Mouse (Mus musculus) spleen, adult 2 months (tissue): ENCODE results near the gene Erg. TPM values are rescaled to one million over a fixed set of nuclear protein-coding genes. Genes with fewer than 3 reads are reported as not detected.

Experiments used
- DNase-seq, 2 experiments: peaks; one replicate each; pipeline versions ENCODE4 v3.0.0 to v3.0.0-alpha.2; 2012 to 2021; ENCODE audit warnings: low spot score in 2 of 2, low read depth in 1 of 2
- H3K27ac ChIP-seq: fragments of 200-500 bp; 2 replicates; pipeline ENCODE4 v1.5.1; 2012; ENCODE audit warnings: low read length, inconsistent platforms; ENCODE audit not compliant: insufficient read depth
- H3K27me3 ChIP-seq: fragments of 200-500 bp; 2 replicates; pipeline ENCODE4 v1.6.1; 2012; ENCODE audit warnings: mild to moderate bottlenecking, moderate library complexity, low read length, inconsistent platforms; ENCODE audit not compliant: control insufficient read depth, insufficient read depth
- H3K36me3 ChIP-seq: fragments of 200-500 bp; 2 replicates; pipeline ENCODE4 v1.6.1; 2012; ENCODE audit warnings: mild to moderate bottlenecking, low read length, inconsistent platforms; ENCODE audit not compliant: control insufficient read depth, insufficient read depth
- H3K4me1 ChIP-seq: fragments of 200-500 bp; 2 replicates; pipeline ENCODE4 v1.6.1; 2011; ENCODE audit warnings: inconsistent platforms; ENCODE audit not compliant: control insufficient read depth, insufficient read depth, insufficient read length
- H3K4me3 ChIP-seq: fragments of 200-500 bp; 2 replicates; pipeline ENCODE4 v1.5.1; 2011; ENCODE audit warnings: mild to moderate bottlenecking, inconsistent platforms; ENCODE audit not compliant: insufficient read depth, insufficient read length; ENCODE audit errors: extremely low read depth
- CTCF ChIP-seq: fragments of 200-500 bp; IDR thresholded peaks from 2 replicates; pipeline ENCODE4 v1.5.1; 2011; ENCODE audit warnings: mild to moderate bottlenecking, inconsistent platforms; ENCODE audit not compliant: insufficient read depth, insufficient read length, insufficient replicate concordance; ENCODE audit errors: extremely low read depth
- POLR2A ChIP-seq: fragments of 200-500 bp; IDR thresholded peaks from 2 replicates; pipeline ENCODE4 v1.6.1; 2011; ENCODE audit warnings: low read depth, low read length, inconsistent platforms
- WGBS: fragments of 180-500 bp; shearing (Covaris S2); methylation state at CpG from one replicate; pipeline ENCODE4 v1.1.7; 2018; 5-methylcytosine and 5-hydroxymethylcytosine counted together
- polyA plus RNA-seq: library from polyadenylated mRNA; depleted of rRNA; stranded (reverse); fragments of >200 nt; gene quantifications from 2 replicates; pipeline ENCODE4 v1.2.3, GENCODE M21; 2012

Erg gene
- polyA plus RNA-seq, 1 experiment, result 7.1 TPM

DNA sequence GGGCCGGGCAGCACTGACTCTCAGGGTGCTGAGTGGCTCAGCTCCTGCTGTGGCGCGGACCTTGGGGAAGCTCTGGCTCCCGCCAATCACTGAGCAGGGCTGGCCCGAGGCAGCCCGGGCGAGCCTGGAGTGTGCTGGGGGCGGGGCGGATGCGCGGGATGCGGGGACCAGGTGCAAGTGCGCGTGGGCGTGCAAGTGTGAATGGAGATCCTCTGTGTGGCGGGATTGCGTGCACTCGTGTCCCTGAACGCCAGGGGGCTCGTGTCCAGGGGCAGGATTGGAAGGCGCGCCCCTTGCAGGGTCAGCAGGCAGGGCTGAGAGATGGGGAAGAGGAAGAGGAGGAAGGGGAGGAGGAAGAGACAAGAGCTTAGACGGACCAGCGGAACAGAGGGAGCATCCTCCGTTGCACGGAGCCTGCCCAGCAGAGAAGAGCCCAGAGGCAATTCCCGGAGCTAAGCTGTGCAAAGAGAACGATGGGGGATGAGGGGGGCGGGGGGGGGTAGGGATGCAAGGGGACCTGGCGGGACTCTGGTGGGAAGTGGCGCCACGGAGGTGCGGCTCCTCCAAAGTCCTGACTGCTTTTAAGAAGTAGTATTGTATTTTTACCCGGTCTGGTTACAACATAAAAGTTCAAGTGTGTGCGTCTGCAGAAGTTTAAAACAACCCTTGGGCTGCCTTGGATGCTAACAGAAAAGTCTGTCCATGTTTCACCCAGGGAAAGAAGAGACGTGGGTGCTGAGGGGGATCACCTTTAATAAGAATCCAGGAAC, 667 bp downstream of the Erg start:
- DNase-seq, result peak in 1 of 2 experiments; percentile 5
- WGBS, result 2% methylated on average over 36 of the region's 36 CpGs
- no peaks in the 10 kb centered on the region for H3K36me3 ChIP-seq
- H3K27ac ChIP-seq, result no peak overlapping the region
- TF ChIP-seq CTCF (no peak), POLR2A (no peak)
- peaks cover 6% of the 10 kb centered on the region; the same call in 1 of the 2 replicates for H3K27me3 ChIP-seq
- H3K4me1 ChIP-seq, result peaks cover 3% of the 10 kb centered on the region; the same call in 1 of the 2 replicates
- H3K4me3 ChIP-seq, result no peak overlapping the region; the same call in 1 of the 2 replicates

GRCm38 (mm10) chr16:95584751-95585528, 1.5 kb downstream of the Erg start:
- Histone ChIP-seq H3K36me3 (no peaks in the 10 kb centered on the region), H3K27ac (no peak overlapping the region), H3K4me1 (peaks cover 3% of the 10 kb centered on the region; the same call in 1 of the 2 replicates), H3K4me3 (no peak overlapping the region), H3K27me3 (peaks cover 6% of the 10 kb centered on the region; the same call in 1 of the 2 replicates)
- 13% methylated on average over 37 of the region's 37 CpGs for WGBS
- DNase-seq, result no peak
- TF ChIP-seq POLR2A, result no peak
- TF ChIP-seq CTCF, result no peak

DNA sequence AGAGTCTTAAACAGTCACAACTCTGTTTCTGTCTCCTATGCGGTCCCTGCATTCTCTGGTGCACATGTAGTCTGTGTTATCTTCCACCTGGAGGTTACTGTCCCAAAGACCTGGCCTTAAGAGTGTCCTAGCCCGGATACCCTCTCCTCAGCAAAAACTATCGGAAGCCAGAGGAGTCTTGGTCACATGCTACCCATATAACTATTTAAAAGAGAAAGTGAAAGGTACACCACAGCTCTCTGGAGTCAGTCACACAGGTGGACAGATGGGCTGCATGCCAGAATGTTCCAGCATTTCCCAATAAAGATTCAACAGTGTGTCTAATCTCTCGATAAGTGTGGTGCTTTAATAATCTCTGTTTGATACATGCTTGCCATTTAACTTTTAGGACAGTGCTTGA, 7.1 kb downstream of the Erg start:
- no peaks in the 10 kb centered on the region for H3K4me1 ChIP-seq
- DNase-seq, result no peak
- no peak overlapping the region for H3K4me3 ChIP-seq
- no peaks in the 10 kb centered on the region for H3K27me3 ChIP-seq
- WGBS, result 81% methylated on average over 4 of the region's 4 CpGs
- TF ChIP-seq CTCF (no peak), POLR2A (no peak)
- H3K36me3 ChIP-seq, result no peaks in the 10 kb centered on the region
- no peak overlapping the region for H3K27ac ChIP-seq

GRCm38 (mm10) chr16:95573163-95573562, 13.2 kb downstream of the Erg start:
- Histone ChIP-seq H3K4me1 (no peaks in the 10 kb centered on the region), H3K4me3 (no peak overlapping the region), H3K27me3 (no peaks in the 10 kb centered on the region), H3K36me3 (no peaks in the 10 kb centered on the region), H3K27ac (no peak overlapping the region)
- no peak for DNase-seq
- no peak for TF ChIP-seq POLR2A
- TF ChIP-seq CTCF, result no peak
- 89% methylated on average over 13 of the region's 13 CpGs for WGBS

DNA sequence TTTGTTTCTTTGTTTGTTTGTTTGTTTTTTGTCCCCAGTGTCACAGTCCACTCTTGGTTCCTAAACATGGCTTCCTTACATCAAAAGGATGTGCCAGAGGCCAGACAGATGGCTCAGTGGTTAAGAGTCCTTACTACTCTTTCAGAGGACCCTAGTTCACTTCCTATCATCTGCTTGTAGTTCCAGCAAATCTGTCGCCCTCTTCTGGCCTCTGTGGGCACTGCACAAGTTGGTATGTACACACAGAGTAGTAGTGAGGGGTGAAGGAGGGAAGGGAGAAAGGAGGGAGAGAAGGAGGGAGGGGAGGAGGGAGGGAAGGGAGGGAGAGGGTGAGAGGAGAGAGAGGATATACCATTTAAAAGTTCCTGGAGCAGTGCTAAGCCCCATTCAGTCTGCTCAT, 15.8 kb downstream of the Erg start:
- WGBS, result 13% methylated on average over 1 of the region's 1 CpGs
- no peak for DNase-seq

GRCm38 (mm10) chr16:95556834-95557233, 29.6 kb downstream of the Erg start:
- no peaks in the 10 kb centered on the region for H3K27me3 ChIP-seq
- TF ChIP-seq CTCF (no peak), POLR2A (no peak)
- no peak for DNase-seq
- H3K36me3 ChIP-seq, result no peaks in the 10 kb centered on the region
- no peaks in the 10 kb centered on the region for H3K4me1 ChIP-seq
- WGBS, result 93% methylated on average over 4 of the region's 4 CpGs
- no peak overlapping the region for H3K4me3 ChIP-seq
- no peak overlapping the region for H3K27ac ChIP-seq

More for the DNA sequence above, 15.8 kb downstream of the Erg start:
- no peaks in the 10 kb centered on the region for H3K36me3 ChIP-seq
- H3K4me1 ChIP-seq, result no peaks in the 10 kb centered on the region
- H3K27ac ChIP-seq, result no peak overlapping the region
- no peak overlapping the region for H3K4me3 ChIP-seq
- no peaks in the 10 kb centered on the region for H3K27me3 ChIP-seq
- no peak for TF ChIP-seq POLR2A
- TF ChIP-seq CTCF, result peak; percentile 27; the same call in 1 of the 2 replicates

DNA sequence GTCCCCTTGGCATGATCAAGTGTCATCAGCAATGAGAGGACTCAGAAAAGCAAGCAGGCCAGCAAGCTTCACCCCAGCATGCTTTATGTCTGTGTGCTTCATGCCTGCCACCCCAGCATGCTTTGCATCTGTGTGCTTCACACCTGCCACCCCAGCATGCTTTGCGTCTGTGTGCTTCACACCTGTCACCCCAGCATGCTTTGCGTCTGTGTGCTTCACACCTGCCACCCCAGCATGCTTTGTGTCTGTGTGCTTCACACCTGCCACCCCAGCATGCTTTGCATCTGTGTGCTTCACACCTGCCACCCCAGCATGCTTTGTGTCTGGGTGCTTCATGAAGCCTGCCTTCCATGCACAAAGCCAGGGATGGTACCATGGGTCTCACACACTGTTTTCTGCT, 33.3 kb downstream of the Erg start:
- DNase-seq, result no peak
- WGBS, result 89% methylated on average over 2 of the region's 2 CpGs
- Histone ChIP-seq H3K4me1 (no peaks in the 10 kb centered on the region), H3K4me3 (no peak overlapping the region), H3K27ac (no peak overlapping the region), H3K27me3 (no peaks in the 10 kb centered on the region), H3K36me3 (no peaks in the 10 kb centered on the region)
- TF ChIP-seq POLR2A (no peak), CTCF (no peak)
